Mouse (Mus musculus) kidney, embryonic 14.5 days (tissue): ENCODE measurements around the gene Rnf34. TPM values are rescaled to one million over a fixed set of nuclear protein-coding genes. Genes with fewer than 3 reads are reported as not detected.
A peak's percentile ranks its signal among the peaks of the same experiment; 100 is the strongest.

ENCODE experiments used
- ATAC-seq: fragments of 200-750 bp; cut with Nextera tagmentation; 2 replicates; pipeline ENCODE4 v1.8.0; 2017; ENCODE audit warnings: moderate number of reproducible peaks, mild to moderate bottlenecking, moderate TSS enrichment, moderate library complexity; ENCODE audit not compliant: low FRiP score, low TSS enrichment
- H3K27ac ChIP-seq: fragments of 300-500 bp; sonication (generic); 2 replicates; pipeline ENCODE4 v1.5.1; 2014; ENCODE audit warnings: low read depth, mild to moderate bottlenecking, low read length, moderate library complexity, mixed read lengths
- H3K27me3 ChIP-seq: fragments of 300-500 bp; sonication (generic); 2 replicates; pipeline ENCODE4 v1.6.1; 2014; ENCODE audit warnings: mild to moderate bottlenecking, low read length; ENCODE audit not compliant: control insufficient read depth, insufficient read depth
- H3K36me3 ChIP-seq: fragments of 300-500 bp; sonication (generic); 2 replicates; pipeline ENCODE4 v1.6.1; 2014; ENCODE audit warnings: low read length, mixed read lengths; ENCODE audit not compliant: control insufficient read depth, insufficient read depth
- H3K4me1 ChIP-seq: fragments of 300-500 bp; sonication (generic); 2 replicates; pipeline ENCODE4 v1.6.1; 2014; ENCODE audit warnings: low read length, mixed read lengths; ENCODE audit not compliant: control insufficient read depth, insufficient read depth
- H3K4me2 ChIP-seq: fragments of 300-500 bp; sonication (generic); replicated peaks from 2 replicates; pipeline ENCODE4 v1.6.1; 2014; ENCODE audit warnings: low read depth, mild to moderate bottlenecking, low read length
- H3K4me3 ChIP-seq: fragments of 300-500 bp; sonication (generic); 2 replicates; pipeline ENCODE4 v1.5.1; 2014; ENCODE audit warnings: mild to moderate bottlenecking, low read length
- H3K9ac ChIP-seq: fragments of 300-500 bp; sonication (generic); 2 replicates; pipeline ENCODE4 v1.6.1; 2014; ENCODE audit warnings: low read depth, mild to moderate bottlenecking, low read length, moderate library complexity
- H3K9me3 ChIP-seq: fragments of 300-500 bp; sonication (generic); 2 replicates; pipeline ENCODE4 v1.6.1; 2016; ENCODE audit warnings: low read length; ENCODE audit not compliant: control insufficient read depth
- WGBS: fragments of 180-500 bp; shearing (Covaris S2); extraction: QIAGEN DNeasy Blood & Tissue Kit; methylation state at CpG from one replicate; pipeline ENCODE4 v1.1.7; 2014; 5-methylcytosine and 5-hydroxymethylcytosine counted together
- polyA plus RNA-seq: library from polyadenylated mRNA; unstranded; fragments of >200 nt; fragmentation: Nextera tagmentation; extraction: Ambion mirVana; gene quantifications from 2 replicates; pipeline ENCODE4 v1.2.1, GENCODE M21; 2014

Gene Rnf34
- polyA plus RNA-seq, 1 experiment from 2014 or later: 33.4 TPM

- Histone ChIP-seq H3K9me3 (no peaks in the 10 kb centered on the region), H3K4me2 (no peak overlapping the region), H3K4me3 (no peak overlapping the region), H3K27ac (no peak overlapping the region), H3K9ac (no peak overlapping the region), H3K36me3 (no peaks in the 10 kb centered on the region), H3K27me3 (no peaks in the 10 kb centered on the region), H3K4me1 (peaks cover 25% of the 10 kb centered on the region)
- WGBS: 41% methylated on average over 2 of the region's 2 CpGs
- ATAC-seq: no peak
Observed at GRCm38 (mm10) chr5:122890396-122890795, 40.5 kb downstream of the Rnf34 start.

GRCm38 (mm10) chr5:122893270-122893669 lies 43.4 kb downstream of the Rnf34 start:
- Histone ChIP-seq H3K36me3 (no peaks in the 10 kb centered on the region), H3K27ac (no peak overlapping the region), H3K9me3 (no peaks in the 10 kb centered on the region), H3K27me3 (no peaks in the 10 kb centered on the region), H3K4me1 (peaks cover 30% of the 10 kb centered on the region), H3K4me2 (no peak overlapping the region), H3K4me3 (no peak overlapping the region), H3K9ac (no peak overlapping the region)
- WGBS: 90% methylated on average over 6 of the region's 6 CpGs
- ATAC-seq: no peak

- ATAC-seq: no peak
- Histone ChIP-seq H3K9ac (no peak overlapping the region), H3K36me3 (no peaks in the 10 kb centered on the region), H3K27ac (no peak overlapping the region), H3K4me1 (peaks cover 30% of the 10 kb centered on the region), H3K9me3 (no peaks in the 10 kb centered on the region), H3K4me3 (no peak overlapping the region), H3K4me2 (no peak overlapping the region), H3K27me3 (no peaks in the 10 kb centered on the region)
- 92% methylated on average over 5 of the region's 5 CpGs for WGBS
Observed at GRCm38 (mm10) chr5:122894007-122894637, 44.3 kb downstream of the Rnf34 start.

GRCm38 (mm10) chr5:122894821-122895220 lies 45.0 kb downstream of the Rnf34 start:
- H3K36me3 ChIP-seq: no peaks in the 10 kb centered on the region
- H3K9ac ChIP-seq: no peak overlapping the region
- H3K4me1 ChIP-seq: peaks cover 31% of the 10 kb centered on the region
- H3K4me2 ChIP-seq: no peak overlapping the region
- ATAC-seq: no peak
- 61% methylated on average over 4 of the region's 4 CpGs for WGBS
- H3K27ac ChIP-seq: no peak overlapping the region
- H3K4me3 ChIP-seq: no peak overlapping the region
- no peaks in the 10 kb centered on the region for H3K27me3 ChIP-seq
- H3K9me3 ChIP-seq: no peaks in the 10 kb centered on the region

GRCm38 (mm10) chr5:122898153-122898552 lies 48.3 kb downstream of the Rnf34 start:
- Histone ChIP-seq H3K27me3 (no peaks in the 10 kb centered on the region), H3K9ac (peak overlapping the region; percentile 97; the same call in 1 of the 2 replicates), H3K27ac (no peak overlapping the region), H3K36me3 (no peaks in the 10 kb centered on the region), H3K9me3 (no peaks in the 10 kb centered on the region), H3K4me1 (peaks cover 31% of the 10 kb centered on the region), H3K4me3 (peak overlapping the region; percentile 87), H3K4me2 (peak overlapping the region; percentile 88)
- 64% methylated on average over 6 of the region's 6 CpGs for WGBS
- ATAC-seq: no peak

GRCm38 (mm10) chr5:122898963-122899776 lies 49.3 kb downstream of the Rnf34 start:
- no peaks in the 10 kb centered on the region for H3K36me3 ChIP-seq
- H3K4me3 ChIP-seq: peak overlapping the region; percentile 87
- H3K9me3 ChIP-seq: no peaks in the 10 kb centered on the region
- H3K4me2 ChIP-seq: peak overlapping the region; percentile 88
- H3K27ac ChIP-seq: peak overlapping the region; percentile 92
- H3K9ac ChIP-seq: peak overlapping the region; percentile 97
- no peak for ATAC-seq
- no peaks in the 10 kb centered on the region for H3K27me3 ChIP-seq
- peaks cover 31% of the 10 kb centered on the region for H3K4me1 ChIP-seq
- 1% methylated on average over 44 of the region's 45 CpGs for WGBS

- H3K4me3 ChIP-seq: peak overlapping the region; percentile 87
- H3K4me2 ChIP-seq: peak overlapping the region; percentile 88
- peaks cover 27% of the 10 kb centered on the region for H3K4me1 ChIP-seq
- peak overlapping the region; percentile 92 for H3K27ac ChIP-seq
- WGBS: under 1% methylated on average over 63 of the region's 120 CpGs
- peak; percentile 99 for ATAC-seq
- H3K9ac ChIP-seq: peak overlapping the region; percentile 97
- no peaks in the 10 kb centered on the region for H3K9me3 ChIP-seq
- no peaks in the 10 kb centered on the region for H3K27me3 ChIP-seq
- H3K36me3 ChIP-seq: no peaks in the 10 kb centered on the region
Observed at GRCm38 (mm10) chr5:122899777-122900557, 50.1 kb downstream of the Rnf34 start.

- no peak for ATAC-seq
Observed at GRCm38 (mm10) chr5:122900558-122901171, 50.8 kb downstream of the Rnf34 start.

More at GRCm38 (mm10) chr5:122900558-122901171, 50.8 kb downstream of the Rnf34 start:
- WGBS: 2% methylated on average over 33 of the region's 33 CpGs
- H3K9ac ChIP-seq: peak overlapping the region; percentile 97
- H3K9me3 ChIP-seq: no peaks in the 10 kb centered on the region
- no peaks in the 10 kb centered on the region for H3K27me3 ChIP-seq
- H3K36me3 ChIP-seq: no peaks in the 10 kb centered on the region
- H3K4me3 ChIP-seq: peak overlapping the region; percentile 87
- H3K27ac ChIP-seq: peak overlapping the region; percentile 92
- H3K4me1 ChIP-seq: peaks cover 27% of the 10 kb centered on the region
- peak overlapping the region; percentile 88 for H3K4me2 ChIP-seq
